Mouse (Mus musculus) midbrain, embryonic 14.5 days (tissue): Measurements from ENCODE around the gene Ssh3. TPM values are rescaled to one million over a fixed set of nuclear protein-coding genes. Genes with fewer than 3 reads are reported as not detected.
A peak's percentile ranks its signal among the peaks of the same experiment; 100 is the strongest.

Experiments used
- ATAC-seq: fragments of 200-750 bp; cut with Nextera tagmentation; 2 replicates; pipeline ENCODE4 v1.8.0; 2017; ENCODE audit warnings: moderate number of reproducible peaks, moderate library complexity; ENCODE audit not compliant: low FRiP score, low TSS enrichment
- DNase-seq: peaks from one replicate; pipeline ENCODE4 v3.0.0-alpha.2; 2015
- H3K27ac ChIP-seq: fragments of 300-500 bp; sonication (generic); replicated peaks from 2 replicates; pipeline ENCODE4 v1.5.1; 2014; ENCODE audit warnings: mild to moderate bottlenecking, low read depth, low read length, moderate library complexity
- H3K27me3 ChIP-seq: fragments of 300-500 bp; sonication (generic); 2 replicates; pipeline ENCODE4 v1.6.1; 2014; ENCODE audit warnings: low read length, control low read depth, mixed read lengths; ENCODE audit not compliant: control insufficient read depth, insufficient read depth
- H3K36me3 ChIP-seq: fragments of 300-500 bp; sonication (generic); 2 replicates; pipeline ENCODE4 v1.6.1; 2014; ENCODE audit warnings: low read length, control low read depth; ENCODE audit not compliant: control insufficient read depth, insufficient read depth
- H3K4me1 ChIP-seq: fragments of 300-500 bp; sonication (generic); 2 replicates; pipeline ENCODE4 v1.6.1; 2014; ENCODE audit warnings: mild to moderate bottlenecking, antibody characterized with exemption, low read length, control low read depth; ENCODE audit not compliant: control insufficient read depth, insufficient read depth
- H3K4me2 ChIP-seq: fragments of 300-500 bp; sonication (generic); 2 replicates; pipeline ENCODE4 v1.6.1; 2014; ENCODE audit warnings: mild to moderate bottlenecking, low read length, moderate library complexity
- H3K4me3 ChIP-seq: fragments of 300-500 bp; sonication (generic); replicated peaks from 2 replicates; pipeline ENCODE4 v1.5.1; 2014; ENCODE audit warnings: low read depth, low read length
- H3K9ac ChIP-seq: fragments of 300-500 bp; sonication (generic); replicated peaks from 2 replicates; pipeline ENCODE4 v1.6.1; 2014; ENCODE audit warnings: mild to moderate bottlenecking, low read length, moderate library complexity
- H3K9me3 ChIP-seq: fragments of 300-500 bp; sonication (generic); 2 replicates; pipeline ENCODE4 v1.6.1; 2016; ENCODE audit warnings: low read length, control low read depth, mixed read lengths; ENCODE audit not compliant: control insufficient read depth
- WGBS: fragments of 180-500 bp; shearing (Covaris S2); extraction: QIAGEN DNeasy Blood & Tissue Kit; methylation state at CpG from one replicate; pipeline ENCODE4 v1.1.7; 2014; 5-methylcytosine and 5-hydroxymethylcytosine counted together
- polyA plus RNA-seq: library from polyadenylated mRNA; unstranded; fragments of >200 nt; fragmentation: Nextera tagmentation; extraction: Ambion mirVana; gene quantifications from 2 replicates; pipeline ENCODE4 v1.2.1, GENCODE M21; 2014

Ssh3 gene
- polyA plus RNA-seq, 1 experiment from 2014 or later: 8.8 TPM

DNA sequence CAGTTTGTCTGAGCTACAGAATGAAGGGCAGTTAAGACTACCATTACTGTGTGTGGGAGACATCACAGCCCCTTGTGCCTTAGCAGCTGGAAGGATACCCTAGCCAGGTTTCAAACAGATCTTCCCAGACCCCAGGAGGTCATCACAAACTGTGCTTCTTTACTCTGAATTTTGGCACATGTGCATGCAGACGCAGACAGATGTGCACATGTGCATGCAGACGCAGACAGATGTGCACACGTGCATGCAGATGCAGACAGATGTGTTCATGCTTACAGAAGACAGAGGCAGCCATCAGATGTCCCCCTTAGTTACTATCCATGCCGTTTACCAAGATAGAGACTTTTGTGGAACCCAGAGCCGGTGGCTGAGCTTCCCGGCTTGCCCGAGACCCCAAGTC, 30.1 kb upstream of the Ssh3 start:
- ATAC-seq: no peak
- Histone ChIP-seq H3K4me1 (peaks cover 34% of the 10 kb centered on the region), H3K4me3 (no peak overlapping the region), H3K27me3 (no peaks in the 10 kb centered on the region), H3K9me3 (no peaks in the 10 kb centered on the region), H3K36me3 (no peaks in the 10 kb centered on the region), H3K4me2 (no peak overlapping the region), H3K9ac (no peak overlapping the region), H3K27ac (no peak overlapping the region)
- no peak for DNase-seq
- WGBS: 93% methylated on average over 7 of the region's 7 CpGs

DNA sequence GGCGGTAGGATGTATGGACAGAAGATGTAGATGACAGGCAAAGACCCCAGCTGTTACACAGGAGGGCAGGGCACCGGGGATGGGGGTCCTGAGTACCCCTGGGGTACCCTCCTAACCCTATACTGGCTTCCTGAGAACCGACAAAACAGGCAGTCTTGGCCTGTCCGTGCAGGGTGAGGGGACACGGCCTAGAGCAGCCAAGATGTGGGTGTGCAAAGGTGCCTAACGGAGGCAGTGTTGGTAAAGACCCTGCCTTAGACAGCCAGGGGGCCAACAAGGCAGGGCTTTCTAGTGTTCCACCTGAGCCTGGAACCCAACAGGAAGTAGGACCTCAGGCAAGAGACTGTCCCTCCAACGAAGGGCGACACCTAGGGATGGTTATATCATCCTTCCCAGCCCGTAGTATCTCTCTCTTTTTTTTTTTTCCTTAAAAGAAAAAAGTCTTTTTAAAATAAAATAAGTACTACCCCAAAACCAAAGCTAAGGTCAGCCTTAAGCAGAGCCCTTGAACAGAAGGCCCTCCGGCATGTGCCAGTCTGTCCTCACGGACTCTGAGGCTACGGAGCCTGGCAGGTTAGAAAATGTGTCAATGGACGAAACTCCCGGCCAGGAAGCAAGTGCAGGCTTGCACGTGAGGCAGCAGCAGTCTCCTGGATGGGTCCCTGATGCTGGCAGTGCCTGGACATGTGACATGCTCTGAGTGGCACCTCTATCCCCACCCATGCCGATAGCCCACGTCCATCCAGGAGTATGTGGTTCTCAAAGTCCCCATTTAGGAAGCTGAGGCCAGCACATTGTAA, 29.5 kb upstream of the Ssh3 start:
- no peaks in the 10 kb centered on the region for H3K36me3 ChIP-seq
- H3K4me2 ChIP-seq: no peak overlapping the region
- no peaks in the 10 kb centered on the region for H3K27me3 ChIP-seq
- no peaks in the 10 kb centered on the region for H3K9me3 ChIP-seq
- DNase-seq: no peak
- H3K4me3 ChIP-seq: no peak overlapping the region
- H3K4me1 ChIP-seq: peaks cover 28% of the 10 kb centered on the region
- WGBS: 92% methylated on average over 17 of the region's 17 CpGs
- ATAC-seq: no peak
- H3K9ac ChIP-seq: no peak overlapping the region
- H3K27ac ChIP-seq: no peak overlapping the region

DNA sequence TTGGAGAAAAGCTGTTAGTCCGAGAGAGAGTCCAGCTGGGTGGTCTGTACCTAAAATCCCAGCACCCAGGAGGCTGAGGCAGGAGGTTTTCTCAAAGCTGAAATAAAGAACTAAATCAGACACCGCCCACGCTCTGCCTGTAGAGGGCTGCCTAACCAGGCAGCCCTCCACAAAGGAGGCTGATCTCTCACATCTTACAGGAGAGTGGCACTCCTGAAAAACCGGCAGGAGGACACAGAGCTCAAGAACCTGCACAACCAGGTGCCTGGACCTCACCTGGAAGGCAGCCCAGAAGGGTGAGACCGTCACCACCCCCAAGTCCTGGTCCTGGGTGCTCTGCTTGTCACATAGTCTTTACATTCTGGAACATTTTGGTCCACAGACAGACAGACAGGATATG, 28.9 kb upstream of the Ssh3 start:
- DNase-seq (no peak), ATAC-seq (no peak)
- peaks cover 2% of the 10 kb centered on the region for H3K36me3 ChIP-seq
- H3K9me3 ChIP-seq: no peaks in the 10 kb centered on the region
- H3K4me3 ChIP-seq: no peak overlapping the region
- H3K4me2 ChIP-seq: no peak overlapping the region
- H3K27me3 ChIP-seq: no peaks in the 10 kb centered on the region
- H3K4me1 ChIP-seq: peaks cover 21% of the 10 kb centered on the region
- H3K27ac ChIP-seq: no peak overlapping the region
- 88% methylated on average over 5 of the region's 5 CpGs for WGBS
- no peak overlapping the region for H3K9ac ChIP-seq

DNA sequence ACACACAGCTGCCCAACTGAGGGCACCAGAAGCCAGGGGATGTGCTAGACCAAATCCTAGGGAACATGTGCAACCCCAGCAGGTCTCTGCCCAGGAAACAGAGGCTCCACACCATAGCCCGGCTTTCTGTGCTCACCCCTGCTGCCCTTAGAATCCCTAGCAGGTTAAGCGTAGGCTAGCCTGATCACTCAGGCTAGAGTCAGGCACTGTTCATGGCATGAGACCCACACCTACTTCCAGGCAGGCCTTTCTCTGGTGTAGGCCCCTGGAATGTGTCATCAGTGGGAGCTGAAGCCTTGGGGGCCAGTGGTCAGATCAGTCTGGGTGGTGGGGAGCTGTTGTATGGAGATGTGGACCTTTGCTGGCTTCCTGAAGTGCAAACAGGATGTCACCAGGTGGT, 27.6 kb upstream of the Ssh3 start:
- 95% methylated on average over 2 of the region's 2 CpGs for WGBS
- DNase-seq (no peak), ATAC-seq (no peak)
- Histone ChIP-seq H3K4me3 (no peak overlapping the region), H3K9me3 (no peaks in the 10 kb centered on the region), H3K36me3 (peaks cover 15% of the 10 kb centered on the region), H3K27ac (no peak overlapping the region), H3K27me3 (no peaks in the 10 kb centered on the region), H3K4me2 (no peak overlapping the region), H3K9ac (no peak overlapping the region), H3K4me1 (peaks cover 9% of the 10 kb centered on the region)

DNA sequence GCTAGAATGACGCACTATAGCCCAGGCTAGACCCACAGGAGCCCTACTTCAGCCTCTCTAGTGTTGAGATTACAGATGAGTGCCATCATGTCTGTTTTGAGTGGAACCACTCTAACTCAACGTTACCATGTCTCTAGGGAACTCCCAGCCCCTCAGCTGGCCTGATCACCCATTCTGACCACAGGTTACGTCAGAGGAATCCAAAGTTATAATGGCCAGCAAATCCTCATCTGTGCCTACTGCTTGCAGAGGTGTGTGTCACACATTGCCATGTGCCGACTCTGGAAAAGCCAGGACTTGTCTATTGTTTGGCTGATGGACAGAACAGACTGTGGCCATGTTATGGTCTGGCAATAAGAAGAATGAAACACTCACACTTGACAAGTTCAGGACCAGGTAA, 26.4 kb upstream of the Ssh3 start:
- ATAC-seq: no peak
- Histone ChIP-seq H3K9me3 (no peaks in the 10 kb centered on the region), H3K36me3 (peaks cover 27% of the 10 kb centered on the region), H3K9ac (no peak overlapping the region), H3K4me2 (no peak overlapping the region), H3K4me1 (no peaks in the 10 kb centered on the region), H3K27me3 (no peaks in the 10 kb centered on the region), H3K27ac (no peak overlapping the region), H3K4me3 (no peak overlapping the region)
- WGBS: 93% methylated on average over 4 of the region's 4 CpGs
- no peak for DNase-seq

DNA sequence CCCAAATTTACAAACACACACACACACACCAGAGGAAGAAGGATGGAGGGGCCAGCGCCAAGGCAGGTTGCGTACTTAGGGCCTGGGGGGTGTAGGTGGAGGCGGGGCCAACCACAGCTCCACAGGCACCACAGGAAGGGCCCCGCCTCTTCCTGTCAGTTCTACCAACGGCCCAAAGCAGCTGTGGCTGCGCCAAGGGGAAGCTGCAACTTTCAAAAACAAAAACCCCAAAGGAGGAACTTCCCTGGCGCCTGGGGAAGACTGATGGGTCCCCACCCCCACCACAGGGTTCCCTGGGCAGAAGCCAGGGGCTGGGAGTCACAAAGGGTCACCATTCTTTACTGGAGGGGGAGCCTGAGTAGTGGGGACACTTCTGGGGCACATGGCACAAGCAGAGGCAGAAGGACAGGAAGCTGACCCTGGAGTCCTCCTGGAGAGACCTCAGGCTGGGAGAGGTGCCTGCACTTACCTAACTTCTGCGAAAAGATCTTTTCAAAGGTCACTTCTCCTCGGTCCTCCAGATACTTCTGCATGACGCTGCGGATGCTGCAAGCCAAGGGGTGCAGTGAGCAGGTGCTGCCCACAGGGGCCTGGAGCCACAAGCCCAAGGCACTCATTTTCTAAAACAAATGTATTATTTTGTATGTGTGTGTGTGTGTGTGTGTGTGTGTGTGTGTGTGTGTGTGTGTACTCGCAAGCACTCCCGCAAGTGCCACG, 25.6 kb upstream of the Ssh3 start:
- Histone ChIP-seq H3K9ac (no peak overlapping the region), H3K4me3 (no peak overlapping the region), H3K27me3 (no peaks in the 10 kb centered on the region), H3K36me3 (peaks cover 35% of the 10 kb centered on the region), H3K27ac (no peak overlapping the region), H3K4me1 (no peaks in the 10 kb centered on the region), H3K9me3 (no peaks in the 10 kb centered on the region), H3K4me2 (no peak overlapping the region)
- ATAC-seq (no peak), DNase-seq (no peak)
- WGBS: 75% methylated on average over 14 of the region's 14 CpGs

DNA sequence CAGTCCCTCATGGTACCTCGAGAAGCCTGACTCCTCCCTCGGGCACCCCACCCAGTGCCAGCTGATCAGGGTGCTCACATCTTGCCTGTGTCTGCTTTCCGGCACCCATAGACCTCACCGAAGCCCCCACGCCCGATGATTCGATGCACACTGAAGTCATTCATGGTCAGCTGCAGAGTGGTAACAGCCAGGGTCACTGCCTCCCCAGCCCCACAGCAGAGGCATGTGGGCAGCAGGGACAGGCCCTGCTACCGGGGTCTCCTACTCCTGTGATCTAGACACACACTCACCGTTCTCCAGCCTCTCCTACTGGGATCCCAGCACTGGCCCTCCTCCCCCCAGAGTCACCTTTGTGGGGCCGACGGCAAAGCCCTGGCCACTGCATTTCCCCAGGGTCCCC, 22.2 kb upstream of the Ssh3 start:
- H3K27me3 ChIP-seq: no peaks in the 10 kb centered on the region
- no peak overlapping the region for H3K9ac ChIP-seq
- no peak for DNase-seq
- no peak overlapping the region for H3K4me3 ChIP-seq
- H3K27ac ChIP-seq: no peak overlapping the region
- no peak for ATAC-seq
- WGBS: 93% methylated on average over 11 of the region's 11 CpGs
- H3K36me3 ChIP-seq: peaks cover 69% of the 10 kb centered on the region
- H3K9me3 ChIP-seq: no peaks in the 10 kb centered on the region
- no peaks in the 10 kb centered on the region for H3K4me1 ChIP-seq
- no peak overlapping the region for H3K4me2 ChIP-seq

DNA sequence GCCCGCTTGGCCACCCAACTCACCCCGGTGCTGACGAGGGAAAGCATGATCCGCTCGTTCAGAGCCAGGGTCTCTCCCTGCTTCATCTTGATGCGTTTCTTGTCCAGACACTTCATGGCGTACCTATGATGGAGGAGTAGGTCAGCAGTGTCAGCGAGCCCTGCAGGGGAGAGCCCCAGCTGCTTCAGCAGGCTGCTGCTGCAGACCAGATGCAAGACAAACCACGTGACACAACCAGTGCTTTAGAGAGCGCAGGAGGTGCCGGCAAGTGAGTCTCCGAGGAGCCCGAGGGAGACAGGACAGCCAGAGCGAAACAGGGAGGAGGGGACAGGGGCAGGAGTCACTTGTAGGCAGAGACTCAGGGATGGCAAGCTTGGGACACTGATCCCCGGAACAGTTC, 21.8 kb upstream of the Ssh3 start:
- no peak for ATAC-seq
- Histone ChIP-seq H3K4me2 (no peak overlapping the region), H3K9ac (no peak overlapping the region), H3K4me3 (no peak overlapping the region), H3K36me3 (peaks cover 73% of the 10 kb centered on the region), H3K27me3 (no peaks in the 10 kb centered on the region), H3K4me1 (no peaks in the 10 kb centered on the region), H3K9me3 (no peaks in the 10 kb centered on the region), H3K27ac (no peak overlapping the region)
- 76% methylated on average over 15 of the region's 15 CpGs for WGBS
- DNase-seq: no peak

DNA sequence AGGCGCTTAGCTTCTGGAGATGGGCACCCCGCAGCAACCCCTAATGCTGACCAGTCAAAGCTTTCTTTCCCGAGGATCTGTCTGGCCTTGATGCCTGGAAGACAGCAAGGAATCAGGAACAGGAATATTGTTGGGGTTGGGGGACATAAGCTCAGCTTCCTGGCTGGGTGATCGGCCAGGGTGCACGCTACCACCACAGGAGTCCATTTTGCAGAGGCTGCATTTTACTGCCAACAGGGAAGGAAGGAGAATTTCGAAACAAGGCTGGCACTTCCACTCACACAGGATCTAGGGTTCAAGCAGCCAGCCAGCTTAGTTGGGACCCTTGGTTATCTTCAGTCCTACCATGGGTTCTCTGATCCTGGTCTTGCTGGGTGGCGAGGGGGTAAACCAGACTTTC, 14.7 kb upstream of the Ssh3 start:
- ATAC-seq: no peak
- peak overlapping the region; percentile 79; the same call in 1 of the 2 replicates for H3K9ac ChIP-seq
- peak overlapping the region; percentile 68; the same call in 1 of the 2 replicates for H3K27ac ChIP-seq
- H3K4me2 ChIP-seq: peak overlapping the region; percentile 70
- peak overlapping the region; percentile 56 for H3K4me3 ChIP-seq
- peaks cover 39% of the 10 kb centered on the region for H3K36me3 ChIP-seq
- H3K4me1 ChIP-seq: peaks cover 8% of the 10 kb centered on the region
- WGBS: 43% methylated on average over 7 of the region's 7 CpGs
- no peaks in the 10 kb centered on the region for H3K9me3 ChIP-seq
- H3K27me3 ChIP-seq: no peaks in the 10 kb centered on the region
- no peak for DNase-seq
